Mouse (Mus musculus): ENCODE results near the gene Kifc3.

Gene Kifc3

GRCm38 (mm10) chr8:95135242-95135641, 67.4 kb downstream of the Kifc3 start:
- TF ChIP-seq POU5F1 (IDR thresholded peaks at IDR 0.05; ENCODE audit: borderline replicate concordance, low read length) (no peak), CTCF (conservative IDR thresholded peaks at IDR 0.05; ENCODE audit: low read length) (no peak), NANOG (IDR thresholded peaks at IDR 0.05; ENCODE audit: borderline replicate concordance, low read length) (no peak)
- Histone ChIP-seq H3K4me3 (replicated peaks; ENCODE audit: low read length) (no peak overlapping the region), H3K27me3 (ENCODE audit: insufficient read depth, low read length) (peaks cover 10% of the 10 kb centered on the region), H3K36me3 (ENCODE audit: insufficient read depth, low read length) (peaks cover 25% of the 10 kb centered on the region), H3K4me1 (replicated peaks; ENCODE audit: low read depth, low read length) (peaks cover 96% of the 10 kb centered on the region), H3K9me3 (ENCODE audit: low read length) (no peaks in the 10 kb centered on the region)

- Histone ChIP-seq H3K27me3 (ENCODE audit: insufficient read depth, low read length) (peaks cover 10% of the 10 kb centered on the region), H3K9me3 (ENCODE audit: low read length) (no peaks in the 10 kb centered on the region), H3K4me3 (replicated peaks; ENCODE audit: low read length) (0 out of 2 replicates have a peak overlapping the region, but pooled peaks have one; percentile 13), H3K4me1 (replicated peaks; ENCODE audit: low read depth, low read length) (peaks cover 98% of the 10 kb centered on the region), H3K36me3 (ENCODE audit: insufficient read depth, low read length) (peaks cover 25% of the 10 kb centered on the region)
- TF ChIP-seq CTCF (conservative IDR thresholded peaks at IDR 0.05; ENCODE audit: low read length) (no peak), POU5F1 (IDR thresholded peaks at IDR 0.05; ENCODE audit: borderline replicate concordance, low read length) (no peak), NANOG (IDR thresholded peaks at IDR 0.05; ENCODE audit: borderline replicate concordance, low read length) (no peak)
Observed at GRCm38 (mm10) chr8:95134186-95134585, 68.4 kb downstream of the Kifc3 start.

GRCm38 (mm10) chr8:95131983-95132382, 70.6 kb downstream of the Kifc3 start:
- H3K4me1 ChIP-seq (replicated peaks; ENCODE audit: low read depth, low read length) = peaks cover 92% of the 10 kb centered on the region
- TF ChIP-seq NANOG (IDR thresholded peaks at IDR 0.05; ENCODE audit: borderline replicate concordance, low read length) (no peak), CTCF (conservative IDR thresholded peaks at IDR 0.05; ENCODE audit: low read length) (no peak), POU5F1 (IDR thresholded peaks at IDR 0.05; ENCODE audit: borderline replicate concordance, low read length) (no peak)
- peaks cover 4% of the 10 kb centered on the region for H3K27me3 ChIP-seq (ENCODE audit: insufficient read depth, low read length)
- H3K4me3 ChIP-seq (replicated peaks; ENCODE audit: low read length) = peak overlapping the region; percentile 67
- no peaks in the 10 kb centered on the region for H3K9me3 ChIP-seq (ENCODE audit: low read length)
- H3K36me3 ChIP-seq (ENCODE audit: insufficient read depth, low read length) = peaks cover 40% of the 10 kb centered on the region

- Histone ChIP-seq H3K27me3 (ENCODE audit: insufficient read depth, low read length) (no peaks in the 10 kb centered on the region), H3K36me3 (ENCODE audit: insufficient read depth, low read length) (peaks cover 47% of the 10 kb centered on the region), H3K4me1 (replicated peaks; ENCODE audit: low read depth, low read length) (peaks cover 89% of the 10 kb centered on the region), H3K4me3 (replicated peaks; ENCODE audit: low read length) (peak overlapping the region; percentile 67), H3K9me3 (ENCODE audit: low read length) (no peaks in the 10 kb centered on the region)
- TF ChIP-seq CTCF (conservative IDR thresholded peaks at IDR 0.05; ENCODE audit: low read length) (no peak), NANOG (IDR thresholded peaks at IDR 0.05; ENCODE audit: borderline replicate concordance, low read length) (no peak)
Observed at GRCm38 (mm10) chr8:95130966-95131537, 71.6 kb downstream of the Kifc3 start.

GRCm38 (mm10) chr8:95128750-95129260, 73.8 kb downstream of the Kifc3 start:
- H3K4me3 ChIP-seq (replicated peaks; ENCODE audit: low read length) = peak overlapping the region; percentile 7; the same call in 1 of the 2 replicates
- peaks cover 49% of the 10 kb centered on the region for H3K36me3 ChIP-seq (ENCODE audit: insufficient read depth, low read length)
- TF ChIP-seq POU5F1 (IDR thresholded peaks at IDR 0.05; ENCODE audit: borderline replicate concordance, low read length) (no peak), CTCF (conservative IDR thresholded peaks at IDR 0.05; ENCODE audit: low read length) (no peak), NANOG (IDR thresholded peaks at IDR 0.05; ENCODE audit: borderline replicate concordance, low read length) (no peak)
- H3K4me1 ChIP-seq (replicated peaks; ENCODE audit: low read depth, low read length) = peaks cover 68% of the 10 kb centered on the region
- no peaks in the 10 kb centered on the region for H3K9me3 ChIP-seq (ENCODE audit: low read length)
- H3K27me3 ChIP-seq (ENCODE audit: insufficient read depth, low read length) = no peaks in the 10 kb centered on the region

GRCm38 (mm10) chr8:95127658-95128057, 75.0 kb downstream of the Kifc3 start:
- Histone ChIP-seq H3K36me3 (ENCODE audit: insufficient read depth, low read length) (peaks cover 44% of the 10 kb centered on the region), H3K4me1 (replicated peaks; ENCODE audit: low read depth, low read length) (peaks cover 58% of the 10 kb centered on the region), H3K4me3 (replicated peaks; ENCODE audit: low read length) (no peak overlapping the region), H3K9me3 (ENCODE audit: low read length) (no peaks in the 10 kb centered on the region), H3K27me3 (ENCODE audit: insufficient read depth, low read length) (no peaks in the 10 kb centered on the region)
- TF ChIP-seq CTCF (conservative IDR thresholded peaks at IDR 0.05; ENCODE audit: low read length) (no peak), NANOG (IDR thresholded peaks at IDR 0.05; ENCODE audit: borderline replicate concordance, low read length) (no peak), POU5F1 (IDR thresholded peaks at IDR 0.05; ENCODE audit: borderline replicate concordance, low read length) (no peak)

- Histone ChIP-seq H3K36me3 (ENCODE audit: insufficient read depth, low read length) (peaks cover 45% of the 10 kb centered on the region), H3K9me3 (ENCODE audit: low read length) (no peaks in the 10 kb centered on the region), H3K4me3 (replicated peaks; ENCODE audit: low read length) (no peak overlapping the region), H3K4me1 (replicated peaks; ENCODE audit: low read depth, low read length) (peaks cover 58% of the 10 kb centered on the region), H3K27me3 (ENCODE audit: insufficient read depth, low read length) (no peaks in the 10 kb centered on the region)
- TF ChIP-seq POU5F1 (IDR thresholded peaks at IDR 0.05; ENCODE audit: borderline replicate concordance, low read length) (no peak), CTCF (conservative IDR thresholded peaks at IDR 0.05; ENCODE audit: low read length) (no peak), NANOG (IDR thresholded peaks at IDR 0.05; ENCODE audit: borderline replicate concordance, low read length) (no peak)
Observed at GRCm38 (mm10) chr8:95126497-95126896, 76.1 kb downstream of the Kifc3 start.

- peaks cover 29% of the 10 kb centered on the region for H3K4me1 ChIP-seq (replicated peaks; ENCODE audit: low read depth, low read length)
- no peaks in the 10 kb centered on the region for H3K9me3 ChIP-seq (ENCODE audit: low read length)
- H3K36me3 ChIP-seq (ENCODE audit: insufficient read depth, low read length) = peaks cover 38% of the 10 kb centered on the region
- no peaks in the 10 kb centered on the region for H3K27me3 ChIP-seq (ENCODE audit: insufficient read depth, low read length)
- TF ChIP-seq NANOG (IDR thresholded peaks at IDR 0.05; ENCODE audit: borderline replicate concordance, low read length) = no peak
- peak; percentile 44 for TF ChIP-seq CTCF (conservative IDR thresholded peaks at IDR 0.05; ENCODE audit: low read length)
- H3K4me3 ChIP-seq (replicated peaks; ENCODE audit: low read length) = no peak overlapping the region
Observed at GRCm38 (mm10) chr8:95123455-95123854, 79.2 kb downstream of the Kifc3 start.

- peaks cover 29% of the 10 kb centered on the region for H3K36me3 ChIP-seq (ENCODE audit: insufficient read depth, low read length)
- no peaks in the 10 kb centered on the region for H3K27me3 ChIP-seq (ENCODE audit: insufficient read depth, low read length)
- H3K4me3 ChIP-seq (replicated peaks; ENCODE audit: low read length) = no peak overlapping the region
- peaks cover 30% of the 10 kb centered on the region for H3K4me1 ChIP-seq (replicated peaks; ENCODE audit: low read depth, low read length)
- TF ChIP-seq CTCF (conservative IDR thresholded peaks at IDR 0.05; ENCODE audit: low read length) (peak; percentile 27), NANOG (IDR thresholded peaks at IDR 0.05; ENCODE audit: borderline replicate concordance, low read length) (no peak), POU5F1 (IDR thresholded peaks at IDR 0.05; ENCODE audit: borderline replicate concordance, low read length) (no peak)
- H3K9me3 ChIP-seq (ENCODE audit: low read length) = no peaks in the 10 kb centered on the region
Observed at GRCm38 (mm10) chr8:95113750-95114149, 88.9 kb downstream of the Kifc3 start.
